Comparison of ENCODE assay signal across 25 mouse cellular contexts in the genomic region with DNA sequence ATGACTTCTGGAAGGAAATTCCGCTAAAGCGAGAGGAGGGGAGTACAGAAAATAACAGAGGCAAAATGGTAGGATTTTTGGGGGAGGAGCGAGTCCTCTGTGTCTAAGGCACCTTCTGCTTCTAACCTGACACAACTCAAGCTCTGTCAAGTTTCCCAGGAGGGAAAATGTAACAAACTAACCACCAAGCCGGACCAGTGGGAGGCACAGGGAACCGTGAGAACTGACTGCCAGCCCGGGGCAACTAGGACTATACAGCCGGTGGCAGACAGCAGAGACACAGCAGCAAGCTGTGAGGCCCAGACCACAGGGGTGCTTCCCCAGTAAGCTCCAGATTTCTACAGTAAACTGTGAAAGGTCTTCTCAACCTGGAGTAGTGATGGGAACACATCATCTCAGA. TPM values are rescaled to one million over a fixed set of nuclear protein-coding genes. Genes with fewer than 3 reads are reported as not detected.
DNase-seq lines count a peak whose midpoint lies in the region; ATAC-seq and TF ChIP-seq lines count a peak whose summit lies in the region.
"Had no signal": no experiment of that assay in that cellular context is flagged by ENCODE, and none has a peak within 500 bp of the region (broad histone marks: within the 10 kb centered on the region; RNA-seq: fewer than 3 reads in every experiment).

No protein-coding gene starts in this region.

- no peak for TF ChIP-seq CTCF in intestine, postnatal 0 days (IDR thresholded peaks at IDR 0.05; ENCODE audit: low read depth)
- no peak for TF ChIP-seq CTCF in thymus, adult 2 months (IDR thresholded peaks at IDR 0.05; ENCODE audit: borderline replicate concordance, control insufficient read depth, extremely low read depth, insufficient read depth, low read length, poor library complexity)

- no peak for TF ChIP-seq POLR2A in thymus, adult 2 months (IDR thresholded peaks at IDR 0.05; ENCODE audit: control insufficient read depth, extremely low read depth, insufficient read depth, low read length, poor library complexity)

- no peak overlapping the region for H3K27ac ChIP-seq in intestine, postnatal 0 days (ENCODE audit: low read depth, low read length)
- no peak overlapping the region for H3K27ac ChIP-seq in intestine, embryonic 15.5 days
- H3K27ac ChIP-seq in thymus, adult 2 months (ENCODE audit: control insufficient read depth, insufficient read depth, low read length) = peak overlapping the region; percentile 90
- no peak overlapping the region for H3K27ac ChIP-seq in hindbrain, embryonic 12.5 days
- H3K27ac ChIP-seq: embryonic facial prominence, embryonic 12.5 days; forebrain, embryonic 15.5 days; heart, embryonic 10.5 days; heart, embryonic 15.5 days; hindbrain, embryonic 10.5 days had no signal

- H3K9me3 ChIP-seq in intestine, postnatal 0 days (ENCODE audit: control insufficient read depth) = no peaks in the 10 kb centered on the region
- no peaks in the 10 kb centered on the region for H3K9me3 ChIP-seq in intestine, embryonic 15.5 days
- no peaks in the 10 kb centered on the region for H3K9me3 ChIP-seq in hindbrain, embryonic 12.5 days (replicated peaks)
- H3K9me3 ChIP-seq: embryonic facial prominence, embryonic 12.5 days; forebrain, embryonic 15.5 days; heart, embryonic 10.5 days; heart, embryonic 15.5 days; hindbrain, embryonic 10.5 days had no signal

- H3K4me1 ChIP-seq in intestine, postnatal 0 days (replicated peaks; ENCODE audit: control insufficient read depth, insufficient read depth, low read length) = 0 out of 2 replicates have a peak, but pooled peaks cover 4% of the 10 kb centered on the region
- H3K4me1 ChIP-seq in intestine, embryonic 15.5 days (replicated peaks) = no peaks in the 10 kb centered on the region
- H3K4me1 ChIP-seq in thymus, adult 2 months (replicated peaks; ENCODE audit: control insufficient read depth, insufficient read depth, low read length) = peaks cover 80% of the 10 kb centered on the region
- peaks cover 9% of the 10 kb centered on the region for H3K4me1 ChIP-seq in hindbrain, embryonic 12.5 days

- peak overlapping the region; percentile 3; the same call in 1 of the 2 replicates for H3K9ac ChIP-seq in intestine, postnatal 0 days (ENCODE audit: low read depth, low read length)
- H3K9ac ChIP-seq in intestine, embryonic 15.5 days = no peak overlapping the region
- no peak overlapping the region for H3K9ac ChIP-seq in hindbrain, embryonic 12.5 days
- H3K9ac ChIP-seq: embryonic facial prominence, embryonic 12.5 days; forebrain, embryonic 15.5 days; heart, embryonic 15.5 days had no signal

- 72% methylated on average over 7 of the region's 7 CpGs for WGBS in intestine, postnatal 0 days
- WGBS in intestine, embryonic 15.5 days = 60% methylated on average over 7 of the region's 7 CpGs
- 54% methylated on average over 7 of the region's 7 CpGs for WGBS in thymus, adult 2 months
- WGBS in hindbrain, embryonic 12.5 days = 68% methylated on average over 7 of the region's 7 CpGs

- H3K27me3 ChIP-seq in intestine, postnatal 0 days (replicated peaks; ENCODE audit: control insufficient read depth, insufficient read depth, low read length) = no peaks in the 10 kb centered on the region
- no peaks in the 10 kb centered on the region for H3K27me3 ChIP-seq in intestine, embryonic 15.5 days (replicated peaks)
- no peaks in the 10 kb centered on the region for H3K27me3 ChIP-seq in thymus, adult 2 months (ENCODE audit: control insufficient read depth, insufficient read depth, low read length)
- no peaks in the 10 kb centered on the region for H3K27me3 ChIP-seq in hindbrain, embryonic 12.5 days
- H3K27me3 ChIP-seq: forebrain, embryonic 15.5 days; heart, embryonic 15.5 days had no signal

- ATAC-seq in intestine, postnatal 0 days = no peak
- no peak for ATAC-seq in intestine, embryonic 15.5 days
- no peak for ATAC-seq in hindbrain, embryonic 12.5 days (ENCODE audit: low FRiP score)
- ATAC-seq: forebrain, embryonic 15.5 days; hindbrain, embryonic 16.5 days had no signal

- DNase-seq in thymus, adult 2 months = no peak
- DNase-seq in thymus, postnatal 0 days (ENCODE audit: low spot score) = no peak
- peak; percentile 18 for DNase-seq in T-cell, adult 2 months (ENCODE audit: low spot score)
- peak; percentile 79 for DNase-seq in testis, postnatal 14 days (ENCODE audit: low spot score)
- no peak for DNase-seq in adrenal gland, postnatal 25 days
- DNase-seq: adrenal gland, adult 2 months; adrenal gland, postnatal 36 days; cerebellum, adult 2 months; cerebellum, postnatal 14 days; gastrocnemius, postnatal 10 days; heart, adult 18-20 months had no signal

- H3K4me3 ChIP-seq in intestine, postnatal 0 days (ENCODE audit: low read depth, low read length) = no peak overlapping the region
- H3K4me3 ChIP-seq in intestine, embryonic 15.5 days (replicated peaks) = no peak overlapping the region
- peak overlapping the region; percentile 13 for H3K4me3 ChIP-seq in thymus, adult 2 months (ENCODE audit: control insufficient read depth, insufficient read depth, low read length)
- H3K4me3 ChIP-seq in hindbrain, embryonic 12.5 days = no peak overlapping the region
- H3K4me3 ChIP-seq: embryonic facial prominence, embryonic 12.5 days; forebrain, embryonic 15.5 days; heart, embryonic 10.5 days; heart, embryonic 15.5 days; hindbrain, embryonic 10.5 days had no signal

- no peak overlapping the region for H3K4me2 ChIP-seq in intestine, postnatal 0 days (replicated peaks; ENCODE audit: low read depth)
- no peak overlapping the region for H3K4me2 ChIP-seq in intestine, embryonic 15.5 days (replicated peaks)
- H3K4me2 ChIP-seq in hindbrain, embryonic 12.5 days (replicated peaks) = no peak overlapping the region
- H3K4me2 ChIP-seq: embryonic facial prominence, embryonic 12.5 days; forebrain, embryonic 15.5 days; heart, embryonic 15.5 days had no signal

- H3K36me3 ChIP-seq in intestine, postnatal 0 days (ENCODE audit: control insufficient read depth, insufficient read depth) = peaks cover 30% of the 10 kb centered on the region
- peaks cover 17% of the 10 kb centered on the region for H3K36me3 ChIP-seq in intestine, embryonic 15.5 days
- H3K36me3 ChIP-seq in thymus, adult 2 months (ENCODE audit: control insufficient read depth, insufficient read depth, low read length) = peaks cover 32% of the 10 kb centered on the region
- peaks cover 32% of the 10 kb centered on the region for H3K36me3 ChIP-seq in hindbrain, embryonic 12.5 days

RNA-seq across cellular contexts. Expression of a gene that starts 6.0 kb away (rescaled TPM):
- polyA plus RNA-seq in intestine, postnatal 0 days (2015; fragmentation: Nextera tagmentation; extraction: Ambion mirVana) = 21.6 and 21.8 TPM in 2 replicates
- 28.8 and 32.6 TPM in 2 replicates for polyA plus RNA-seq in intestine, embryonic 15.5 days (2015; fragmentation: Nextera tagmentation; extraction: Ambion mirVana)
- polyA plus RNA-seq in thymus, adult 2 months (2012; rRNA removed) = 149 and 176 TPM in 2 replicates
- 185 and 200 TPM in 2 replicates for polyA plus RNA-seq in thymus, postnatal 0 days (2015; fragmentation: Nextera tagmentation; extraction: Ambion mirVana)
- 40.0 and 64.0 TPM in 2 replicates for total RNA-seq in adrenal gland, postnatal 25 days (2021)
- 85.3 and 91.1 TPM in 2 replicates for polyA plus RNA-seq in hindbrain, embryonic 12.5 days (2016; fragmentation: Nextera tagmentation; extraction: Ambion mirVana)

RNA-seq across cellular contexts. Expression of a gene that starts 6.1 kb away (rescaled TPM):
- polyA plus RNA-seq in intestine, postnatal 0 days (2015; fragmentation: Nextera tagmentation; extraction: Ambion mirVana) = 3.6 and 4.2 TPM in 2 replicates
- 1.4 and 2.1 TPM in 2 replicates for polyA plus RNA-seq in intestine, embryonic 15.5 days (2015; fragmentation: Nextera tagmentation; extraction: Ambion mirVana)
- 0.90 and 1.1 TPM in 2 replicates for polyA plus RNA-seq in thymus, adult 2 months (2012; rRNA removed)
- 1.6 and 1.7 TPM in 2 replicates for polyA plus RNA-seq in thymus, postnatal 0 days (2015; fragmentation: Nextera tagmentation; extraction: Ambion mirVana)
- 0.15 TPM in 1 of 2 replicates, not detected in the other for total RNA-seq in adrenal gland, postnatal 25 days (2021)
- polyA plus RNA-seq in hindbrain, embryonic 12.5 days (2016; fragmentation: Nextera tagmentation; extraction: Ambion mirVana) = 0.61 TPM in 2 replicates
- total RNA-seq: common myeloid progenitor, adult 5-6 weeks; gastrocnemius, postnatal 10 days; gastrocnemius, postnatal 4 days; heart, postnatal 25 days had no signal
- polyA plus RNA-seq: adrenal gland, adult 2 months; forebrain, embryonic 11.5 days had no signal

RNA-seq across cellular contexts. Expression of a gene that starts 10.4 kb away (rescaled TPM):
- 32.8 and 33.3 TPM in 2 replicates for polyA plus RNA-seq in intestine, postnatal 0 days (2015; fragmentation: Nextera tagmentation; extraction: Ambion mirVana)
- 83.6 and 88.8 TPM in 2 replicates for polyA plus RNA-seq in intestine, embryonic 15.5 days (2015; fragmentation: Nextera tagmentation; extraction: Ambion mirVana)
- 166 and 177 TPM in 2 replicates for polyA plus RNA-seq in thymus, adult 2 months (2012; rRNA removed)
- 88.5 and 92.3 TPM in 2 replicates for polyA plus RNA-seq in thymus, postnatal 0 days (2015; fragmentation: Nextera tagmentation; extraction: Ambion mirVana)
- 109 and 122 TPM in 2 replicates for total RNA-seq in adrenal gland, postnatal 25 days (2021)
- 103 and 110 TPM in 2 replicates for polyA plus RNA-seq in hindbrain, embryonic 12.5 days (2016; fragmentation: Nextera tagmentation; extraction: Ambion mirVana)

RNA-seq across cellular contexts. Expression of a gene that starts 36.1 kb away (rescaled TPM):
- 5.0 and 5.1 TPM in 2 replicates for polyA plus RNA-seq in intestine, postnatal 0 days (2015; fragmentation: Nextera tagmentation; extraction: Ambion mirVana)
- polyA plus RNA-seq in intestine, embryonic 15.5 days (2015; fragmentation: Nextera tagmentation; extraction: Ambion mirVana) = 10.0 and 11.7 TPM in 2 replicates
- polyA plus RNA-seq in thymus, adult 2 months (2012; rRNA removed) = 109 and 112 TPM in 2 replicates
- 29.5 and 29.8 TPM in 2 replicates for polyA plus RNA-seq in thymus, postnatal 0 days (2015; fragmentation: Nextera tagmentation; extraction: Ambion mirVana)
- 14.0 and 15.7 TPM in 2 replicates for total RNA-seq in adrenal gland, postnatal 25 days (2021)
- polyA plus RNA-seq in hindbrain, embryonic 12.5 days (2016; fragmentation: Nextera tagmentation; extraction: Ambion mirVana) = 13.2 and 14.9 TPM in 2 replicates

RNA-seq across cellular contexts. Expression of a gene that starts 43.6 kb away (rescaled TPM):
- 0.08 and 0.17 TPM in 2 replicates for polyA plus RNA-seq in intestine, postnatal 0 days (2015; fragmentation: Nextera tagmentation; extraction: Ambion mirVana)
- not detected in 2 replicates for polyA plus RNA-seq in intestine, embryonic 15.5 days (2015; fragmentation: Nextera tagmentation; extraction: Ambion mirVana)
- polyA plus RNA-seq in thymus, adult 2 months (2012; rRNA removed) = 0.22 and 0.34 TPM in 2 replicates
- polyA plus RNA-seq in thymus, postnatal 0 days (2015; fragmentation: Nextera tagmentation; extraction: Ambion mirVana) = not detected in 2 replicates
- total RNA-seq in adrenal gland, postnatal 25 days (2021) = not detected in 2 replicates
- polyA plus RNA-seq in hindbrain, embryonic 12.5 days (2016; fragmentation: Nextera tagmentation; extraction: Ambion mirVana) = 0.18 TPM in 1 of 2 replicates, not detected in the other
- total RNA-seq: adrenal gland, adult 2 months; adrenal gland, postnatal 36 days; common myeloid progenitor, adult 5-6 weeks; gastrocnemius, postnatal 10 days; gastrocnemius, postnatal 4 days; heart, adult 18-20 months; heart, postnatal 25 days; MEL had no signal
- polyA plus RNA-seq: adrenal gland, adult 2 months; forebrain, embryonic 11.5 days; forebrain, embryonic 15.5 days; heart, embryonic 10.5 days; heart, embryonic 15.5 days had no signal

Comparison
In these comparisons a context has a peak if more than half of its experiments do, and no peak if none do; other contexts are left out.
1. DNase-seq: peak in T-cell, adult 2 months (single experiment) and testis, postnatal 14 days (single experiment); none in thymus, adult 2 months (single experiment), thymus, postnatal 0 days (single experiment) and adrenal gland, postnatal 25 days (single experiment).